Comparison of ENCODE assay signal across 16 mouse cellular contexts in the genomic region with DNA sequence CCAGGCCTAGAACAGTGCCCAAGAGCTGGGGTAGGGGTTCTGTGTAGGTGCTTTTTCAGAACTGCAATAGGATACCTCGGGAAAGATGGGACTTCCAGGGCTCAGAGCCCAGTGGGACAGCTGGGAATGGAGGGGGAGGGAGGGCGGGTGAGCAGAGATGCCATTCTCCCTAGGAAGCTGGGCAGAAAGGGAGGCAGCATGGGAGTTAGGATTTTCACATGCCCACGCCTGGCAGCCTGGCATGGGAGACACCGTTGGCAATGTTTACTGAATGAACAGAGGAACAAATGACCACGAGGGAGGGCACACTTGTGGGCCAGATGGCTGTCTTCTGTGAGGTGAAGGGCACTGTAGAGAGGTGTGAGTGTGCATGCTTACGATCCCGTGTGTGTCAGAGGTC. TPM values are rescaled to one million over a fixed set of nuclear protein-coding genes. Genes with fewer than 3 reads are reported as not detected.
DNase-seq lines count a peak whose midpoint lies in the region; ATAC-seq lines count a peak whose summit lies in the region.
"Had no signal": no experiment of that assay in that cellular context is flagged by ENCODE, and none has a peak within 500 bp of the region (broad histone marks: within the 10 kb centered on the region; RNA-seq: fewer than 3 reads in every experiment).

No protein-coding gene starts in this region.

- DNase-seq in cerebellum, adult 18-20 months, result peak; percentile 27 to 38
- DNase-seq in cerebellum, adult 8-10 months, result no peak
- no peak for DNase-seq in hindbrain, embryonic 10.5 days (ENCODE audit: low spot score)
- peak; percentile 63 for DNase-seq in Muller cell, postnatal 12 days (ENCODE audit: inconsistent ontology term)
- peak; percentile 57 to 68 for DNase-seq in cerebellum, postnatal 10 days
- no peak for DNase-seq in frontal cortex, postnatal 25 days (ENCODE audit: low spot score in 2 of 2)
- DNase-seq: adrenal gland, adult 2 months; gastrocnemius, postnatal 14 days; heart, postnatal 10 days; kidney, adult 2 months; liver; liver, postnatal 0 days; lung, postnatal 36 days; thymus, postnatal 36 days had no signal

- H3K4me2 ChIP-seq in hindbrain, embryonic 13.5 days, result no peak overlapping the region
- H3K4me2 ChIP-seq: neural tube, embryonic 12.5 days had no signal

- peaks cover 73% of the 10 kb centered on the region for H3K4me1 ChIP-seq in hindbrain, embryonic 10.5 days (replicated peaks)
- peaks cover 60% of the 10 kb centered on the region for H3K4me1 ChIP-seq in hindbrain, embryonic 13.5 days (replicated peaks)

- ATAC-seq in hindbrain, embryonic 13.5 days (ENCODE audit: low FRiP score), result no peak
- ATAC-seq: liver, postnatal 0 days had no signal

- peak overlapping the region; percentile 60 for H3K27ac ChIP-seq in hindbrain, embryonic 10.5 days
- no peak overlapping the region for H3K27ac ChIP-seq in hindbrain, embryonic 13.5 days
- H3K27ac ChIP-seq: neural tube, embryonic 12.5 days had no signal

- H3K9me3 ChIP-seq in hindbrain, embryonic 10.5 days, result 0 out of 2 replicates have a peak, but pooled peaks cover 8% of the 10 kb centered on the region
- H3K9me3 ChIP-seq in hindbrain, embryonic 13.5 days, result no peaks in the 10 kb centered on the region

- H3K4me3 ChIP-seq in hindbrain, embryonic 10.5 days, result no peak overlapping the region
- no peak overlapping the region for H3K4me3 ChIP-seq in hindbrain, embryonic 13.5 days
- H3K4me3 ChIP-seq: neural tube, embryonic 12.5 days had no signal

- H3K36me3 ChIP-seq in hindbrain, embryonic 10.5 days, result peaks cover 5% of the 10 kb centered on the region; the same call in 1 of the 2 replicates
- peaks cover 3% of the 10 kb centered on the region; the same call in 1 of the 2 replicates for H3K36me3 ChIP-seq in hindbrain, embryonic 13.5 days
- H3K36me3 ChIP-seq: neural tube, embryonic 12.5 days had no signal

- WGBS in hindbrain, embryonic 10.5 days, result 73% methylated on average over 7 of the region's 7 CpGs
- 43% methylated on average over 7 of the region's 7 CpGs for WGBS in hindbrain, embryonic 13.5 days

- H3K9ac ChIP-seq in hindbrain, embryonic 13.5 days, result no peak overlapping the region
- H3K9ac ChIP-seq: liver, postnatal 0 days; neural tube, embryonic 12.5 days had no signal

- H3K27me3 ChIP-seq in hindbrain, embryonic 10.5 days (ENCODE audit: insufficient read depth, poor library complexity, severe bottlenecking), result 0 out of 2 replicates have a peak, but pooled peaks cover 2% of the 10 kb centered on the region
- H3K27me3 ChIP-seq in hindbrain, embryonic 13.5 days, result no peaks in the 10 kb centered on the region
- H3K27me3 ChIP-seq: neural tube, embryonic 12.5 days had no signal

RNA-seq across cellular contexts. Expression of a gene that starts 23.3 kb away (rescaled TPM):
- 3.2 and 4.3 TPM in 2 replicates for polyA plus RNA-seq in hindbrain, embryonic 10.5 days (2016; fragmentation: Nextera tagmentation; extraction: Ambion mirVana)
- 4.2 TPM in 2 replicates for polyA plus RNA-seq in hindbrain, embryonic 13.5 days (2015; fragmentation: Nextera tagmentation; extraction: Ambion mirVana)

Comparison
In these comparisons a context has a peak if more than half of its experiments do, and no peak if none do; other contexts are left out.
1. DNase-seq: peak in cerebellum, adult 18-20 months (2 of 2), Muller cell, postnatal 12 days (single experiment) and cerebellum, postnatal 10 days (2 of 2); none in cerebellum, adult 8-10 months (single experiment), hindbrain, embryonic 10.5 days (single experiment) and frontal cortex, postnatal 25 days (0 of 2).